Mouse (Mus musculus) midbrain, embryonic 14.5 days (tissue): Measurements from ENCODE around the gene Stox2. TPM values are rescaled to one million over a fixed set of nuclear protein-coding genes. Genes with fewer than 3 reads are reported as not detected.
A peak's percentile ranks its signal among the peaks of the same experiment; 100 is the strongest.

ENCODE experiments used
- ATAC-seq: fragments of 200-750 bp; cut with Nextera tagmentation; 2 replicates; pipeline ENCODE4 v1.8.0; 2017; ENCODE audit warnings: moderate number of reproducible peaks, moderate library complexity; ENCODE audit not compliant: low FRiP score, low TSS enrichment
- DNase-seq: peaks from one replicate; pipeline ENCODE4 v3.0.0-alpha.2; 2015
- H3K27ac ChIP-seq: fragments of 300-500 bp; sonication (generic); replicated peaks from 2 replicates; pipeline ENCODE4 v1.5.1; 2014; ENCODE audit warnings: mild to moderate bottlenecking, low read depth, low read length, moderate library complexity
- H3K27me3 ChIP-seq: fragments of 300-500 bp; sonication (generic); 2 replicates; pipeline ENCODE4 v1.6.1; 2014; ENCODE audit warnings: low read length, control low read depth, mixed read lengths; ENCODE audit not compliant: control insufficient read depth, insufficient read depth
- H3K36me3 ChIP-seq: fragments of 300-500 bp; sonication (generic); 2 replicates; pipeline ENCODE4 v1.6.1; 2014; ENCODE audit warnings: low read length, control low read depth; ENCODE audit not compliant: control insufficient read depth, insufficient read depth
- H3K4me1 ChIP-seq: fragments of 300-500 bp; sonication (generic); 2 replicates; pipeline ENCODE4 v1.6.1; 2014; ENCODE audit warnings: mild to moderate bottlenecking, antibody characterized with exemption, low read length, control low read depth; ENCODE audit not compliant: control insufficient read depth, insufficient read depth
- H3K4me2 ChIP-seq: fragments of 300-500 bp; sonication (generic); 2 replicates; pipeline ENCODE4 v1.6.1; 2014; ENCODE audit warnings: mild to moderate bottlenecking, low read length, moderate library complexity
- H3K4me3 ChIP-seq: fragments of 300-500 bp; sonication (generic); replicated peaks from 2 replicates; pipeline ENCODE4 v1.5.1; 2014; ENCODE audit warnings: low read depth, low read length
- H3K9ac ChIP-seq: fragments of 300-500 bp; sonication (generic); replicated peaks from 2 replicates; pipeline ENCODE4 v1.6.1; 2014; ENCODE audit warnings: mild to moderate bottlenecking, low read length, moderate library complexity
- H3K9me3 ChIP-seq: fragments of 300-500 bp; sonication (generic); 2 replicates; pipeline ENCODE4 v1.6.1; 2016; ENCODE audit warnings: low read length, control low read depth, mixed read lengths; ENCODE audit not compliant: control insufficient read depth
- WGBS: fragments of 180-500 bp; shearing (Covaris S2); extraction: QIAGEN DNeasy Blood & Tissue Kit; methylation state at CpG from one replicate; pipeline ENCODE4 v1.1.7; 2014; 5-methylcytosine and 5-hydroxymethylcytosine counted together
- polyA plus RNA-seq: library from polyadenylated mRNA; unstranded; fragments of >200 nt; fragmentation: Nextera tagmentation; extraction: Ambion mirVana; gene quantifications from 2 replicates; pipeline ENCODE4 v1.2.1, GENCODE M21; 2014

Gene Stox2
- polyA plus RNA-seq, 1 experiment from 2014 or later, result 53.9 TPM

DNA sequence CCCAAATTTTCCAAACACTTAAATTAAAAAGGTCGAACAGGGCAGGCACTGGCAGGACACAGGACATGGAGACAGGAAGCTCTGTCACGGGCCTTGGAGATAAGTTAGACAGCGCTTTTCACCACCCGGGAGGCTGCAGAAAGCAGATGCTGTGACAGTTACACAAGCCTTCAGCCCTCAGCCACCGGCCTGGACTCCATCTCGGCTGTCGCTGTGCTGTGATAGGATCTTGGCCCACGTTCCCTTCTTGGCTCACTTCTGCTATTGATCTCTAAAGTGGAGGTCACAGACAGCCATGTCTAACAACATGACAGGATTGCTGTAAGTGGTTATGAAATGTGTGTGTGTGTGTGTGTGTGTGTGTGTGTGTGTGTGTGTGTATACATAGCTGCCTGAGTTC lies 82.9 kb downstream of the Stox2 start:
- Histone ChIP-seq H3K4me3 (no peak overlapping the region), H3K4me2 (no peak overlapping the region), H3K4me1 (no peaks in the 10 kb centered on the region), H3K9ac (no peak overlapping the region), H3K9me3 (peaks cover 3% of the 10 kb centered on the region; the same call in 1 of the 2 replicates), H3K27me3 (no peaks in the 10 kb centered on the region), H3K27ac (no peak overlapping the region), H3K36me3 (no peaks in the 10 kb centered on the region)
- no peak for DNase-seq
- ATAC-seq, result no peak
- WGBS, result 50% methylated on average over 8 of the region's 8 CpGs

DNA sequence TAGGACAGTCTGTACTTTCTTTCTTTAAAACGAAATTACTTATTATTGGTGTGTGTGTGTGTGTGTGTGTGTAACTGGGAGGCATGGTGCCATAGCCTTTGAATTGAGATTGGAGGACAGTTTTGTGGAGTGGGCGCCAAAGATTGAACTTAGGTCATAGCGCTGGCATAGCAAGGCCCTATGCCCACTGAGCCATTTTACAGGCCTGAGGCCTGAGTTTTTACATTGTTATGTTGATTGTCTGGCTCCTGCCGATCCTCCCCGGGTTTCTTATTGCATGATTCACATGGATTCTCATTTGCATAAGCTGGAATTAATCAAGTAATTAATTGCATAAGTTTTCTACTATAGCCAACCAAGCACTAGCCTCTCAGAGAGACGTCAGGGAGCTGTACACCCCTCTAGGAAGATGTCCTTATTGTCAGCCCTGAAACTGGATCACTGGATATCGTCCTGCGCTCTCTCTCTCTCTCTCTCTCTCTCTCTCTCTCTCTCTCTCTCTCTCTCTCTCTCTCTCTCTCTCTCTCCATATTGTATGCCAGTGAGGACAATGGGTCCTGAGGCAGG lies 90.7 kb downstream of the Stox2 start:
- Histone ChIP-seq H3K4me1 (no peaks in the 10 kb centered on the region), H3K27me3 (no peaks in the 10 kb centered on the region), H3K4me2 (no peak overlapping the region), H3K4me3 (no peak overlapping the region), H3K27ac (no peak overlapping the region), H3K9me3 (no peaks in the 10 kb centered on the region), H3K36me3 (no peaks in the 10 kb centered on the region), H3K9ac (no peak overlapping the region)
- DNase-seq, result no peak
- 63% methylated on average over 8 of the region's 8 CpGs for whole genome bisulfite sequencing
- ATAC-seq, result no peak

DNA sequence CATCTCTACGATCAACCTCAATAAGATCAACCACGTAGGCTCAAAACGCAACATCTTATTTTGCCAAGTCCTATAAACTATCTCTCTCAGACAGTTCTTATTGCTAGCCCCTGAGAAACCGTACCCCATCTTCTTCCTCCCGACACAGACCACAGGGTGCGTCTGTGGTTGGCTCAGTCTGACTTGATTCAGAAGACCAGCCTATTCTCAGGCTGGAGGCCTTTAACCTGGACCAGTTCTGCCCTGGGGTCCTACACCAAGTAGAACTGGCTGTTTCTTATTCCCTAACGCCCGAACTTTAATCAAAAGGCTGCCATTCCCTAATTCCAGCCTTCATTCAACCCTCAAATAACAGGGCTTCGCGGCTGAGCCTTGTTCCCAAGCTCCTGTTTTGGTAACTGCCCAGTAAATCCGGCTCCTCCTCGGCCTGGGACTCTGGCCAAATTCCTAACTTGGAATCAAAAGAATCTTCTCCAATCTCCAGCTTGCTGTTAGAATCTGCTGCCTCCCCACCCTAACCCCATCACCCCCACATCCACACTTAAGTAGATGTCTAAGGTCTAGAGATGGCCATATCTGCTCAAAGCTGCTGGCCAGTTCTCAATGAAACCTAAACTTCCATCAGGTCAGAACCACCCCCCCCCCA lies 91.5 kb downstream of the Stox2 start:
- no peak overlapping the region for H3K4me2 ChIP-seq
- DNase-seq (peak; percentile 53), ATAC-seq (no peak)
- H3K4me1 ChIP-seq, result no peaks in the 10 kb centered on the region
- H3K27me3 ChIP-seq, result no peaks in the 10 kb centered on the region
- H3K9me3 ChIP-seq, result no peaks in the 10 kb centered on the region
- 0 out of 2 replicates have a peak overlapping the region, but pooled peaks have one; percentile 37 for H3K27ac ChIP-seq
- no peaks in the 10 kb centered on the region for H3K36me3 ChIP-seq
- 67% methylated on average over 12 of the region's 12 CpGs for WGBS
- no peak overlapping the region for H3K4me3 ChIP-seq
- H3K9ac ChIP-seq, result no peak overlapping the region

DNA sequence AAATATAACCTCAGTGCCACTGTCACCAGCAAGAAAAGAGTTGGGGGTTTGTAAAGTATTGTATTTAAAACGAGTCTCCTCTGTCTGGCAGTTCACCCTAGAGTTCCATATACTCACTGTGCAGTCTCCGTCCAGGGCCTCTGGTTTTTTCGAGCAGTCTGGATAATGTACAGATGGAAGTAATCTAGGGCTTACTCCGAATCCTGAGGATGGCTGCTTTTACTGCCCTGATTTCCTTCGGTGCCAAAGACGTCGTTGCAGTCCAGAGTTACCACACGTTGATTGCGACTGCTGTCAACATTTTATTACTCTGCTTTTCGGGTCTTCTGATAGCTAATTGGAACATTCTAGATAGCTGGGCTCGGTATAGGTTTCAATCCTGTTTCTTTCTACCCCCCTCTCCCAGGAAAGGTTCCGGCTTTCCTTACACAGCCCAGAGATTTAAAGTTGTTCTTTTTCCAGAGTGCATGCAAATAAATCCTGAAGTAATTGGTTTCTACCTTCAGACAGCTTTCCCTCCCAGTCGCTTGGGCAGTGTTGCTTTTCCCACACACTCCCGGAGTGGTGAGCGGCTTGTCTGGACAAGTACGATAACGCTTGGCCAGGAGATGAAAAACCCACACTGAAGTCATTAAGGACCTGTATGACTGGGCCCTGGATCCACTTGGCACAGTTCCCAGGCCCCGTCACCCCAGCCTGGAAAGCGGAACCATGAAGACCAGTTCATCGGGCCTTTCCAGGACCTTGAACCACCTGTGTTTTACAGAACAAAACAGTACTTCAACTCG lies 94.1 kb downstream of the Stox2 start:
- H3K4me3 ChIP-seq, result no peak overlapping the region
- ATAC-seq, result no peak
- H3K27ac ChIP-seq, result no peak overlapping the region
- no peak overlapping the region for H3K9ac ChIP-seq
- no peak overlapping the region for H3K4me2 ChIP-seq
- no peaks in the 10 kb centered on the region for H3K36me3 ChIP-seq
- no peaks in the 10 kb centered on the region for H3K9me3 ChIP-seq
- peaks cover 6% of the 10 kb centered on the region; the same call in 1 of the 2 replicates for H3K4me1 ChIP-seq
- no peak for DNase-seq
- no peaks in the 10 kb centered on the region for H3K27me3 ChIP-seq
- 75% methylated on average over 21 of the region's 21 CpGs for WGBS

DNA sequence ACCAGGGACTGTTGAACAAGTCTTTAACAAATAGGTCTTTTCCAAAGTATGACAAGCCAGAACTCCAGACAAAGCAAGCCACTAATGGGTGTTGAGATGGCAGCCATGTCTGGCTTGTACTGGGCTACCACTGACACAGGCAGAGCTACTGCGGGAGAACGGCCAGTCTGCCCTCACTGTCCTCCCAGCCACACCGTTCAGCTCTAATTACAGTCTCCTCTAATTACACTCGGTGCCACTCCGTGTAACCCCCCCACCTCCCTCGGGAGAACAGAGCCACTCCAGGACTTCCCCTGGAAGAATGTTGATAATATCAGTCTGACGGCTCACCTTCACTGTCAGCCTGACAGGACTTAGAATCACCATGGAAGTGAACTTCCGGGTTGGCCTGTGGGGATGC lies 97.1 kb downstream of the Stox2 start:
- Histone ChIP-seq H3K4me2 (no peak overlapping the region), H3K9me3 (no peaks in the 10 kb centered on the region), H3K27me3 (no peaks in the 10 kb centered on the region), H3K4me1 (peaks cover 26% of the 10 kb centered on the region), H3K9ac (no peak overlapping the region), H3K4me3 (no peak overlapping the region), H3K36me3 (no peaks in the 10 kb centered on the region), H3K27ac (no peak overlapping the region)
- DNase-seq (no peak), ATAC-seq (no peak)
- WGBS, result 62% methylated on average over 8 of the region's 8 CpGs

DNA sequence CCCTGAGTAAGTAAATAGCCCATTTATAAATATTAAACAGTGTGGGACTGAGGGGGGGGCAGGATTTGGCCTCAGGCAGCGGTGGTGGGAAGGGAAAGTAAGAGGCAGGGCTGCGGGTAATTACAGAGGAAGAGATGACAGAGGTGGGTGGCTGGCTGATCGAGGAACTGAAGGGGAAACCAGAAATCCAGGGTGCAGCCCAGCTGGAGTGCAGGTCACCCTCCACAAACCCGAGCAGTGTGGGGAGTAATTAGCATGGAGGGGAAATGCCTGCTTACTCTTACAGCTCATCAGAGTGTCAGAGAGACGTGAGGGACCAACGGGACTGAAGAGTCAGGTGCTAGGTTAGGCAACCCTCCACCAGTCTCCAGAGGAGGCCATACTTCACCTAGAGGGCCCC lies 98.4 kb downstream of the Stox2 start:
- ATAC-seq (no peak), DNase-seq (no peak)
- Histone ChIP-seq H3K9ac (no peak overlapping the region), H3K4me2 (no peak overlapping the region), H3K27ac (no peak overlapping the region), H3K4me1 (peaks cover 28% of the 10 kb centered on the region), H3K4me3 (no peak overlapping the region), H3K36me3 (no peaks in the 10 kb centered on the region), H3K27me3 (no peaks in the 10 kb centered on the region), H3K9me3 (no peaks in the 10 kb centered on the region)
- WGBS, result 31% methylated on average over 6 of the region's 6 CpGs

DNA sequence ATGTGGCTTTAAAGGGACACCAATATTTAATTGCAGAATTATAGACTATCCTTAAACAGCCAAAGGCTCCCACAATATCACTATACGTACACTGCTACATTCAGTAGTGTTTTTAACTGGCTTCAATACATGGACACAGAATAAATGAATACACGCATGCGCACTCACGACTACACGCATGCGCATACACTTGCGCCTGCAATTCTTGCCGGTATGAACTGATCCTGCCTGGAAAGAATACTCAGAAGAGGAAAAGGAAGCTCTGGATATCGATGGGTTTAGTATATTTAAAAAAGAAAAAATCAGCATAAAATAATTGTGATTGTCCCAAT lies 100.4 kb downstream of the Stox2 start:
- H3K4me3 ChIP-seq, result no peak overlapping the region
- peaks cover 28% of the 10 kb centered on the region for H3K4me1 ChIP-seq
- WGBS, result 75% methylated on average over 9 of the region's 9 CpGs
- no peak overlapping the region for H3K9ac ChIP-seq
- no peaks in the 10 kb centered on the region for H3K36me3 ChIP-seq
- no peak for ATAC-seq
- peak overlapping the region; percentile 30 for H3K4me2 ChIP-seq
- no peaks in the 10 kb centered on the region for H3K9me3 ChIP-seq
- peak overlapping the region; percentile 61 for H3K27ac ChIP-seq
- peak; percentile 80 for DNase-seq
- H3K27me3 ChIP-seq, result no peaks in the 10 kb centered on the region

DNA sequence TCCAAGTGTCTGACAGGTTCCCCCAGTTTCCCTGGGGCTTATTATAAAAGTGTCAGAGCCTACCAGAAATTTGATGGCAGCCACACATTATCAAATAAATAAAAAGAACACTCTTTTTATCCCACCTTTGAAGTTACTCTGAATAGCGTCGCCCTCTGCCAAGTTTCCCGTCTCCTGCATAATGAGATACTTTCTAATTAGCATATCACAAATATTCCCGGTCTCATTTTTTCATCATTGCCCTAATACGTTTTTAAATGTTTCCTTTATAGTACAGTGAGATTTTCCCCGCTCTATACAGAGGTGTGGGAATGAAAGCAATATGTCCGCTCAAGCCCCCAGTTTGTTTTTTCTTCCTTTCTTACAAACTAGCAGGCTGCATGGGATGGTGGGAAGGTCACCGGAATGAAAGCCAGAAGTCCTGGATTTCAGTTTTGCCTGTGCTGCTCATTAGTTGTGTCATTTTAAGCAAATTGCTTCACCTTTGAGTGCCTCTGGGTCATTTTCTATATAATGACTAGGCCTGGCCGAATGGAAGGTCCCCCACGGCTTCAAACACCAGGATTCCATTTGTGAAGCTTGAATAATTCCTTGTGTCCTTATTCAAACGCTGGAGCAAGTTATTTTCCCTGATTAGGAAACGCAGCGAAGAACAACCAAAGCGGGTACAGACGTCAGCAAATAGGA lies 100.9 kb downstream of the Stox2 start:
- Histone ChIP-seq H3K9me3 (no peaks in the 10 kb centered on the region), H3K36me3 (no peaks in the 10 kb centered on the region), H3K27ac (peak overlapping the region; percentile 61), H3K4me2 (peak overlapping the region; percentile 29), H3K4me3 (no peak overlapping the region), H3K27me3 (no peaks in the 10 kb centered on the region), H3K4me1 (peaks cover 28% of the 10 kb centered on the region), H3K9ac (no peak overlapping the region)
- peak; percentile 62 for DNase-seq
- 5% methylated on average over 15 of the region's 15 CpGs for WGBS
- no peak; the same call in 1 of the 2 replicates for ATAC-seq
